Mouse (Mus musculus) embryonic fibroblast, embryonic 13.5 days (primary cell): ENCODE data around the gene Lrfn2.

Experiments
- CTCF ChIP-seq: IDR thresholded peaks from 2 replicates; pipeline ENCODE4 v1.5.1; 2011; ENCODE audit warnings: mild to moderate bottlenecking, control low read depth, low read length, moderate library complexity, borderline replicate concordance; ENCODE audit not compliant: insufficient read depth
- POLR2A ChIP-seq: IDR thresholded peaks from 2 replicates; pipeline ENCODE4 v1.6.1; 2011; ENCODE audit warnings: low read depth, mild to moderate bottlenecking, control low read depth, low read length, moderate library complexity

DNA sequence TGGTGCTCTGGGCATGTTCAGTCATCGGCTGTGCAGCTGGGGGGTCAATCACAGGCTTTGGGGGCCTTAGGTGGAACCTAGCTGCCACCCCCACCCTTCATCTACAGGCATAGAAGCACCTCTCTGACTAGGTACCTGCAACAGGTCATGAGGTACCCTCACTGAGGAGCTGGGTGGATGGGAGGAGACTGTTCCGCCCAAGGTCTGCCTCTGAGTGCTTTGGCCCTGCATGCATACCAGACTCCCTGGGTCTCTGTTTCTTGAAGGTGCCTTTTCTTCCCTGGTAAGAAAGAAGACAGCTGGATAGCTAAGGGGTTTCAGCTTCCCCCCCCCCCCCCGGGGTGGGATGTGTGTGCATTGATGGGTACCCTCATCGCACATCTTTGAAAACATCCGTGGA lies 98.7 kb downstream of the Lrfn2 start:
- no peak for TF ChIP-seq CTCF
- no peak for TF ChIP-seq POLR2A
